Mouse (Mus musculus) urinary bladder, adult 2 months (tissue): ENCODE data around the gene 4930432K21Rik. TPM values are rescaled to one million over a fixed set of nuclear protein-coding genes. Genes with fewer than 3 reads are reported as not detected.

ENCODE experiments used
- DNase-seq: peaks from one replicate; pipeline ENCODE4 v3.0.0; 2022; ENCODE audit warnings: low spot score
- polyA plus RNA-seq: library from polyadenylated mRNA; depleted of rRNA; stranded (reverse); fragments of >200 nt; gene quantifications from 2 replicates; pipeline ENCODE4 v1.2.3, GENCODE M21; 2012; rRNA removed

Gene 4930432K21Rik
- 0.62 and 0.74 TPM in 2 replicates for polyA plus RNA-seq

GRCm38 (mm10) chr8:84147769-84148530, at the start of gene 4930432K21Rik, which contains the start of gene Cc2d1a:
4930432K21Rik (plus strand) TSS chr8:84148025.
Cc2d1a (minus strand) TSS chr8:84147936.
- peak; percentile 82 for DNase-seq

- no peak for DNase-seq
Observed at GRCm38 (mm10) chr8:84098376-84098775, 49.4 kb upstream of the 4930432K21Rik start.

- DNase-seq: no peak
Observed at GRCm38 (mm10) chr8:84101476-84102270, 46.2 kb upstream of the 4930432K21Rik start.

GRCm38 (mm10) chr8:84103601-84104000, 44.2 kb upstream of the 4930432K21Rik start:
- no peak for DNase-seq

DNA sequence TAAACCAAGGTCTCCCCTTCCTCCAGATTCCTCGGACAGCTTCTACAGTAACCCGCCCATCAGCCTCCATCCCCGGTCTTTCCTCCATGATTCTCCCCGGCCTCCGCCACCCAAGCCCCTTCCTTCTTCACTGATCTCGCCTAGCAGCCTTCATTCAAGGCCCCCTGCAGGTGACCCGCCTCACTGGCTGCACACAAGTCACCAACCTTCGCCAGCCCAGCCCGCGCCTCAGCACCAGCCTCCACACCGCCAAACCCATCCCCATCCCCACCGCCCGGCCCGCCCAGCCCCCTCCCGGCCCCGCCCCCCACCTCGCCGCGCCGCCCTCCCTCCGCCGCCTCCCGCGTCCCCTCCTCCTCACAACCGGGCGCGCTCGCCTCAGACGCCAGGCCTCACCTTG, 43.6 kb upstream of the 4930432K21Rik start:
- DNase-seq: no peak

DNA sequence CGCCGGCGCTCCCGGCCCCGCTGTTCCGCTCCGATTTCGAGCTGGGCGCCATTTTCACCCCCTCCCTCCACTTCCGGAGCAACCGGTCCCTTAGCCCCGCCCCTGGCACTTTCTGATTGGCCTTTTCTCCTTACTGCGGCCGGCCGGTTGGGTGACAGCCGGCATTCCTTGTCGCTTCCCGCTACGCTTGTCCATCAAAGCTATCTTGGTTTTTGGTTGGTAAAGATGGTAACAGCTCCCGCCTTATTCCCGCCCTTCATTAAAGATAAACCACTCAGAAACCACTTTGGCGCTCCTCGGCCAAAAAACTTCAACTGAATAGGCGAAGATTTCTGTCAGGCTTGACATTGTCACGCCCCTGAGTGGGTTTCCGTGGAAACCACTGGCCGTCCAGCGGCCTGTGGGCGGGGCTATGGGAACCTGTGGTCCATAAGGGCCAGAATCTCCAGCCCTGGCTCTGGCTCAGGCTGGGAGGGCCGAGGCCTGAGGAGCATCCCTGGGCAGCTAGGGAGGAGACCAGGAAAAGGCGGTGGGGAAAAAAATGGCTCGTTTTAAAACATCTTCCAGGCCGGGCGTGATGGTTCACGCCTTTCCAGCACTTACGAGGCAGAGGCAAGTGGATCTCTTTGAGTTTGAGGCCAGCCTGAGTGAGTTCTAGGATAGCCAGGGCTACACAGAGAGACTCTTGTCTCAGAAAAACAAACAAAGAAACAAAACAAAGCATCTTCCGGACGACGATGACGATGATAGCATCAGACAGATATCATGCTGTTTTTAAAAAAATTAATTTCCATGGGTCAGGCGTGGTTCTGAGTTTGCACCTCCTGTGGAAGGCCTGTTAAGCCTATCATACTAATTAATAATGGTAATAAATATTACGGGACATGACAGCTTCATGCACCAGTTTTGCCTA, 42.9 kb upstream of the 4930432K21Rik start, which contains the start of gene Dcaf15:
Dcaf15 (minus strand) TSS at position 72 of the 913 bp plus-strand sequence.
- peak; percentile 87 for DNase-seq

DNA sequence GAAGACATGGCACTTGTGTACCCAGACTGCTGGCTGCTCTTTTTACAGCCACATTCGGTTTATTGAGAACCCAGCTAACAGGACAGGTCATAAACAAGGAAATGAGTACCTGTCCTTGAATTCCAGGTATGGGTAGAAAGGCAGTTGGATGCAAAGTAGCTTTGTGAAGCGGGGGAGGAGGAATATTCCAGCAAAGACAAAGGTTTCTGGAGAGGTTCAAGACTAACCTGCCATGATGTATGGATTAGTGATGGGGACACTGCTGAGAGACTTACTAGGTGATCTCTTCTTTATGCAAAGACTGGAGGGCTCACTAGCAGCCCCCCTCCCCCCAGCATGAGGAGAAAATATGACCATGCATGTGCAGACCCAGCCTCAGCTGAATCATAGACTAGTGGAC, 42.1 kb upstream of the 4930432K21Rik start:
- DNase-seq: no peak

DNA sequence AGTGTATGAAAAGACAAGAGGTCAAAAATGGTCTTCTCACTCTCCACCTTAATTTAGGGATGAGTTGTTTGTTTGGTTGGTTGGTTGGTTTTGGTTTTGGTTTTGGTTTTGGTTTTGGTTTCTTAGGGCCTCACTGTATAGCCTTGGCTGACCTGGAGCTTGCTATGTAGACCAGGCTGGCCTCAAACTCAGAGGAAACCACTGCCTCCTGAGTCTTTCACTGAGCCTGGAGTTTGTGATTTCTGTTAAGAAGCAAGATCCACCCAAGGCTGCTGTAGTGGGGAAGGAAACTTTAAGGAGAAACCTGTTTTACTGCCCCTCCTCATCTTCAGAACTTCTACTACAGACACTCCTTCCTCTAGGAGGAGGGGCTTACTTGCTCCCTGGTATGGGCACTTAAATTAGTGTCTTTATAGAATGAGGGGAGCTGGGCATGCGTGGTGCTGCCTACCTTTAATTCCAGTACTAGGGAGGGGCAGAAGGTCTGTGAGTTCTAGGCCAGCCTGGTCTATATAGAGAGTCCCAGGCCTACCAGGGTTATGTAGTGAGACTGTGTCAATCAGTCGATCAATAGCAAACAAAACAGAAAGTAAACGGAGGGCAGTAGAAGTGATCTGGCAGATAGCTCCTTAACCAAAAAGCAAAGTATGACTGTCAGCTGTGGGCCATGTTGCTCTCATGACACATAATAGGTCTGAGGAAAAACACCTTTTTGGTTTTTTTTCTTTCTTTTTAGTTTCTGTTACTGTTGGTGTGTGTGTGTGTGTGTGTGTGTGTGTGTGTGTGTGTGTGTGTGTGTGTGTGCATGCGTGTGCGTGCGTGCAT, 41.4 kb upstream of the 4930432K21Rik start:
- no peak for DNase-seq

DNA sequence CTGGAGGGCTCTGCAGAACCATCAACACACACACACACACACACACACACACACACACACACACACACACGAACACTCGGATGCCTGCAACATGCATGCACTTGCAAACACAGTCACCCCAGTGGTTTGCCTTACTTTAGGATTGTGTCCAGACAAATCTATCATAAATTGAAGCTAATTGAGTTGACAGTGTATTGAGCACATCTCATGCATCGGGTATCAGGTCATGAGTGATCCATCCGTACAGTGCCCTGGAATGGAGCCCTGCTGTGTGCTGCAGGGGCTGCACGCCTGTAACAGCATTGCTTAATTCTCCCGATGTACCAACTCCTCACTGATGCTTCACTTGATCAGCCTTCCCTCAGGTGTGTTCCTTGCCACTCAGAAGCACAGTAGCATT, 32.2 kb upstream of the 4930432K21Rik start:
- no peak for DNase-seq

DNA sequence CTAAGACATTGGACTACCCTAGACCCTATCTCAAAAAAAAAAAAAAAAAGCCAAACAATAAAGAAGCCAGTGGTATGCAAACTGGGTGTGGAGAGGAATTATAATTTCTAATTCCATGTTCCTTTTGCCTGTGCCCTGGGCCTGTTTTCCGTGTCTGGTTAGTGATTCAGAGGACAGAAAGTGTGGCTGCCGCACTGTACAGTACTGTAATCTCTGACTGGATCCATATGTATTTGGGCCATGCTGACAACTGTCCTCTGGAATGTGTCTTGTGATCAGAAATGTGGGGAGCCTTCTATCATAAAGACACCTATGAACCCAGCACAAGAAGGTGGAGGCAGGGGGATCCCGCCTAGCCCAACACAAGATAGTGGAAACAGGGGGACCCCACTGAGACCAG, 25.7 kb upstream of the 4930432K21Rik start:
- no peak for DNase-seq

DNA sequence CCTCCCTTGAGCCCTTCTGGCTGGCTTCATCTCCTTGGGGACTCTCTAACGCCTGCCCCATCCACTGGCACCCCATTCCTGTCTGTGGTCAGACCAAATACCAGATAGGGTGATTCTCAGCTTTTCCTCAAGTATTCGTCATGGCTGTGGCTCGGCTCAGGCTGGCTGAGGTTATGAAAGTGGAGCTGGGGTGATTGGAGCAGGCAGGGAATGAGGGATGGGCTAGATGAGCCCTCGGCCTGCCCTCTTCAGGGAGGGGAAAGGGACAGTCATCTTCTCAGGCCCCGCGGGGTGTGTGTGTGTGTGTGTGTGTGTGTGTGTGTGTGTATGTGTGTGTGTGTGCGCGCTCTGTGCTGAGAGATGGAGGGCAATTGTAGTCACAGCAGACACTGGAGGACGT, 22.2 kb upstream of the 4930432K21Rik start, which contains the start of gene Podnl1:
Podnl1 (plus strand) TSS at position 334 of the 400 bp plus-strand sequence.
- no peak for DNase-seq

GRCm38 (mm10) chr8:84126742-84127141, 21.1 kb upstream of the 4930432K21Rik start:
- no peak for DNase-seq

- no peak for DNase-seq
Observed at GRCm38 (mm10) chr8:84127202-84127901, 20.5 kb upstream of the 4930432K21Rik start.

DNA sequence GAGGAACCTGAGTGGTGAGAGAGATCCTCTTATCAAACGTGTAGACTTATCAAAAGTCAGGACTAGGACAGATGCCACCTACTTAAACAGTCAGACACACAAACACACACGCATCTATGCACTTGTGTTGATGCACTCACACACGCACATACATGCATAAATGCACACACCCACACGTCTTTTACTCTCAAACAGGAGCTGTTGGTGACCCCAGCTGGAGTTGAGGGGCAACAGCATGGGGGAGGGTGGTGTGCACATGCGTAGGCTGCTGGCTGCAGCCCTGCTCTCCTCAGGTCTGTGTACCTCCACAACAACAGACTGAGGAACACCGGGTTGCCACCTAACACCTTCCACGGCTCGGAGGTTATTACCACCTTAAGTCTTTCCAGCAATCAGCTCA, 19.5 kb upstream of the 4930432K21Rik start:
- no peak for DNase-seq

DNA sequence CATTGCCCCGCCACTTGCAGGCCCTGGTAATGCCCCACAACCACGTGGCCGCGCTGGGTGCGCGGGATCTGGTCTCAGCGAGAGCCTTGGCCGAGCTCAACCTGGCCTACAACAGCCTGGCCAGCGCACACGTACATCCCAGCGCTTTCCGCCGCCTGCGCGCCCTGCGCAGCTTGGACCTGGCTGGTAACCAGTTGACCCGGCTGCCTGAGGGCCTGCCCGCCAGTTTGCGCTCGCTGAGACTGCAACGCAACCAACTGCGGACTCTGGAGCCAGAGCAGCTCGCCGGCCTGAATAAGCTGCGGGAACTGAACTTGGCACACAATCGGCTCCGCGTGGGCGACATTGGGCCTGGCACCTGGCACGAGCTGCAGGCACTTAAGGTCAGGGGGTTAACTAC, 17.0 kb upstream of the 4930432K21Rik start:
- no peak for DNase-seq

DNA sequence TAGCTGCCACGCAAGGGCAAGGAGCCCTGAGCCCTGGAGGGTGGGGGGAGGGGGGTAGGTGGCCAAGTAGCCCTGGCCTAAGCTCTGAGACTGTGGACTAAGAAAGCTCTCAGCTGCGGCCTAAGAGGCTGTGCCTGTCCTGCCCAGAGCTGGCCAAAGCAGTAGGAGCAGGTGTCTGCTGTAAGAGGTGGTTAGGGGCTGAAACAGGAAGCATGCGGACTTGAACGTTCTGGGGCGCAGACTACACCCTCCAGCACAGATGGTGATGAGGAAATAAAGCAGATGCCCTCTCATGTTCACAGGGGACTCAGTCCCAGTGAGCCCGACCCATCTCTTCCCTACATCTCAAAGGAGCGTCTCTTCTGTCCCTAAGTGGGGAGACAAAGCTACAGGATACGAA, 15.6 kb upstream of the 4930432K21Rik start:
- no peak for DNase-seq

- DNase-seq: no peak
Observed at GRCm38 (mm10) chr8:84137848-84138247, 10.0 kb upstream of the 4930432K21Rik start.

DNA sequence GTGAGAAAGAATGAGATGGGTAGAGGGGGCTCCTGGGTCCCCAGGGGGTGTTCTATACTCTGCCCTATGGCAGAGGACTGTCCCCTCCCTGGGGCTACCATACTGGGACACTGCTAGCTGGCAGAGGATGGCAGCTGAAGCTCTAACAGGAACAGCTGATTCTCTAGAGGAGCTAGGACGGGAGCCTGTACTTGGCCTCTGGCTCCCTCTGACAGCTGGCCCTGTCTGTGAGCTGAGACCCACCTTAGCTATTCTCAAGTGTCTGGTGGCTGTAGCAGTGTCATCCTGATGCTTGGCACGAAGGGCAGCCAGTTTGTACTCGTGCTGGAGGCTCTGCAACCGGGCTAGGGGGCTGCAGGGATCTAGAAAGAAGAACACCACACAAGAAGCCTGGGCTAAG, 7.0 kb upstream of the 4930432K21Rik start:
- no peak for DNase-seq

- no peak for DNase-seq
Observed at GRCm38 (mm10) chr8:84144636-84145245, 3.1 kb upstream of the 4930432K21Rik start.

GRCm38 (mm10) chr8:84147324-84147766, 480 bp upstream of the 4930432K21Rik start:
- peak; percentile 43 for DNase-seq
